Mouse (Mus musculus): ENCODE data around the gene Tdrd3. TPM values are rescaled to one million over a fixed set of nuclear protein-coding genes. Genes with fewer than 3 reads are reported as not detected.

The Tdrd3 gene
- polyA plus RNA-seq, 1 experiment from 2014 or later: 25.1 TPM

- Histone ChIP-seq H3K4me1 (replicated peaks; ENCODE audit: insufficient read depth, low read length) (no peaks in the 10 kb centered on the region; the same call in 1 of the 2 replicates), H3K4me2 (ENCODE audit: low read length) (no peak overlapping the region), H3K9ac (ENCODE audit: low read depth, low read length) (no peak overlapping the region), H3K27ac (no peak overlapping the region), H3K9me3 (replicated peaks; ENCODE audit: low read length) (no peaks in the 10 kb centered on the region), H3K27me3 (ENCODE audit: insufficient read depth, low read length) (no peaks in the 10 kb centered on the region), H3K36me3 (ENCODE audit: insufficient read depth, low read length) (no peaks in the 10 kb centered on the region), H3K4me3 (replicated peaks; ENCODE audit: low read depth, low read length) (no peak overlapping the region)
- ATAC-seq (replicated peaks; ENCODE audit: low FRiP score, low read depth) (no peak), DNase-seq (ENCODE audit: low spot score) (no peak)
- no peak for TF ChIP-seq CTCF (IDR thresholded peaks at IDR 0.05; ENCODE audit: low read depth)
- 66% methylated on average over 7 of the region's 7 CpGs for WGBS
Measured at GRCm38 (mm10) chr14:87426297-87426922, 10.0 kb downstream of the Tdrd3 start.

GRCm38 (mm10) chr14:87427032-87427431 is 10.6 kb downstream of the Tdrd3 start:
- H3K27me3 ChIP-seq (ENCODE audit: insufficient read depth, low read length): no peaks in the 10 kb centered on the region
- no peak for ATAC-seq (replicated peaks; ENCODE audit: low FRiP score, low read depth)
- TF ChIP-seq CTCF (IDR thresholded peaks at IDR 0.05; ENCODE audit: low read depth): no peak
- no peak overlapping the region for H3K4me3 ChIP-seq (replicated peaks; ENCODE audit: low read depth, low read length)
- no peaks in the 10 kb centered on the region for H3K9me3 ChIP-seq (replicated peaks; ENCODE audit: low read length)
- H3K27ac ChIP-seq: no peak overlapping the region
- H3K36me3 ChIP-seq (ENCODE audit: insufficient read depth, low read length): no peaks in the 10 kb centered on the region
- WGBS: 91% methylated on average over 4 of the region's 4 CpGs
- DNase-seq (ENCODE audit: low spot score): no peak
- no peak overlapping the region for H3K9ac ChIP-seq (ENCODE audit: low read depth, low read length)
- H3K4me2 ChIP-seq (ENCODE audit: low read length): no peak overlapping the region
- H3K4me1 ChIP-seq (replicated peaks; ENCODE audit: insufficient read depth, low read length): no peaks in the 10 kb centered on the region; the same call in 1 of the 2 replicates

- TF ChIP-seq CTCF (IDR thresholded peaks at IDR 0.05; ENCODE audit: low read depth): no peak
- H3K27me3 ChIP-seq (ENCODE audit: insufficient read depth, low read length): no peaks in the 10 kb centered on the region
Measured at GRCm38 (mm10) chr14:87427659-87428289, 11.3 kb downstream of the Tdrd3 start.

GRCm38 (mm10) chr14:87433390-87433915 is 17.0 kb downstream of the Tdrd3 start:
- no peaks in the 10 kb centered on the region for H3K9me3 ChIP-seq (replicated peaks; ENCODE audit: low read length)
- ATAC-seq (replicated peaks; ENCODE audit: low FRiP score, low read depth): no peak
- TF ChIP-seq CTCF (IDR thresholded peaks at IDR 0.05; ENCODE audit: low read depth): no peak
- H3K27ac ChIP-seq: no peak overlapping the region
- peak; percentile 57 for DNase-seq (ENCODE audit: low spot score)
- 41% methylated on average over 5 of the region's 5 CpGs for WGBS
- no peaks in the 10 kb centered on the region for H3K36me3 ChIP-seq (ENCODE audit: insufficient read depth, low read length)
- H3K4me3 ChIP-seq (replicated peaks; ENCODE audit: low read depth, low read length): no peak overlapping the region
- H3K4me2 ChIP-seq (ENCODE audit: low read length): no peak overlapping the region
- no peaks in the 10 kb centered on the region for H3K4me1 ChIP-seq (replicated peaks; ENCODE audit: insufficient read depth, low read length)
- H3K9ac ChIP-seq (ENCODE audit: low read depth, low read length): no peak overlapping the region
- H3K27me3 ChIP-seq (ENCODE audit: insufficient read depth, low read length): no peaks in the 10 kb centered on the region

More at GRCm38 (mm10) chr14:87427659-87428289, 11.3 kb downstream of the Tdrd3 start:
- H3K9ac ChIP-seq (ENCODE audit: low read depth, low read length): no peak overlapping the region
- no peaks in the 10 kb centered on the region for H3K36me3 ChIP-seq (ENCODE audit: insufficient read depth, low read length)
- DNase-seq (ENCODE audit: low spot score): no peak
- H3K4me3 ChIP-seq (replicated peaks; ENCODE audit: low read depth, low read length): no peak overlapping the region
- H3K4me2 ChIP-seq (ENCODE audit: low read length): no peak overlapping the region
- H3K27ac ChIP-seq: no peak overlapping the region
- no peaks in the 10 kb centered on the region for H3K9me3 ChIP-seq (replicated peaks; ENCODE audit: low read length)
- H3K4me1 ChIP-seq (replicated peaks; ENCODE audit: insufficient read depth, low read length): no peaks in the 10 kb centered on the region; the same call in 1 of the 2 replicates
- ATAC-seq (replicated peaks; ENCODE audit: low FRiP score, low read depth): no peak
- 86% methylated on average over 5 of the region's 5 CpGs for WGBS

GRCm38 (mm10) chr14:87435382-87435781 is 18.9 kb downstream of the Tdrd3 start:
- Histone ChIP-seq H3K4me3 (replicated peaks; ENCODE audit: low read depth, low read length) (no peak overlapping the region), H3K4me1 (replicated peaks; ENCODE audit: insufficient read depth, low read length) (no peaks in the 10 kb centered on the region), H3K9ac (ENCODE audit: low read depth, low read length) (no peak overlapping the region), H3K9me3 (replicated peaks; ENCODE audit: low read length) (no peaks in the 10 kb centered on the region), H3K27ac (no peak overlapping the region), H3K36me3 (ENCODE audit: insufficient read depth, low read length) (no peaks in the 10 kb centered on the region), H3K27me3 (ENCODE audit: insufficient read depth, low read length) (no peaks in the 10 kb centered on the region), H3K4me2 (ENCODE audit: low read length) (no peak overlapping the region)
- ATAC-seq (replicated peaks; ENCODE audit: low FRiP score, low read depth) (no peak), DNase-seq (ENCODE audit: low spot score) (no peak)
- WGBS: 86% methylated on average over 4 of the region's 4 CpGs
- no peak for TF ChIP-seq CTCF (IDR thresholded peaks at IDR 0.05; ENCODE audit: low read depth)

- Histone ChIP-seq H3K9ac (ENCODE audit: low read depth, low read length) (no peak overlapping the region), H3K4me1 (replicated peaks; ENCODE audit: insufficient read depth, low read length) (0 out of 2 replicates have a peak, but pooled peaks cover 3% of the 10 kb centered on the region), H3K9me3 (replicated peaks; ENCODE audit: low read length) (no peaks in the 10 kb centered on the region), H3K27ac (no peak overlapping the region), H3K27me3 (ENCODE audit: insufficient read depth, low read length) (no peaks in the 10 kb centered on the region), H3K4me3 (replicated peaks; ENCODE audit: low read depth, low read length) (no peak overlapping the region), H3K36me3 (ENCODE audit: insufficient read depth, low read length) (no peaks in the 10 kb centered on the region), H3K4me2 (ENCODE audit: low read length) (no peak overlapping the region)
- DNase-seq (ENCODE audit: low spot score): no peak
- TF ChIP-seq CTCF (IDR thresholded peaks at IDR 0.05; ENCODE audit: low read depth): no peak
- no peak for ATAC-seq (replicated peaks; ENCODE audit: low FRiP score, low read depth)
- 32% methylated on average over 2 of the region's 2 CpGs for WGBS
Measured at GRCm38 (mm10) chr14:87439721-87440120, 23.3 kb downstream of the Tdrd3 start.
